ENCODE assay signal across 14 mouse cellular contexts in genomic region chr16:44268541-44269215, GRCm38 (mm10).
DNase-seq lines count a peak whose midpoint lies in the region.
"Had no signal": no experiment of that assay in that cellular context is flagged by ENCODE, and none has a peak within 500 bp of the region (broad histone marks: within the 10 kb centered on the region; RNA-seq: fewer than 3 reads in every experiment).

No protein-coding gene starts in this region.

- DNase-seq in right cerebral cortex, adult 18-20 months, result peak; percentile 66
- DNase-seq in right cerebral cortex, postnatal 4 days, result no peak
- peak; percentile 44 to 57 for DNase-seq in layer of hippocampus, adult 8-10 months (ENCODE audit: low spot score in 2 of 2)
- DNase-seq in left cerebral cortex, postnatal 10 days (ENCODE audit: extremely low spot score in 1 of 2, low spot score in 2 of 2), result peak; percentile 22 to 27
- DNase-seq in telencephalon, adult 2 months (ENCODE audit: low read depth, low spot score), result peak; percentile 88
- no peak for DNase-seq in lung, postnatal 10 days
- no peak for DNase-seq in cerebellum, postnatal 36 days
- DNase-seq: cerebellum, adult 8-10 months; gastrocnemius, postnatal 10 days; heart, adult 2 months; heart, postnatal 14 days; kidney, adult 11 months; kidney, postnatal 10 days; thymus, postnatal 25 days had no signal

- intact Hi-C loops in left cerebral cortex, postnatal 10 days (cut with DNase I), result no loop called here

Comparison
In these comparisons a context has a peak if more than half of its experiments do, and no peak if none do; other contexts are left out.
1. DNase-seq: peak in right cerebral cortex, adult 18-20 months (single experiment), layer of hippocampus, adult 8-10 months (2 of 2), left cerebral cortex, postnatal 10 days (2 of 2) and telencephalon, adult 2 months (single experiment); none in right cerebral cortex, postnatal 4 days (single experiment), lung, postnatal 10 days (single experiment) and cerebellum, postnatal 36 days (0 of 2).